Mouse (Mus musculus) stomach, embryonic 15.5 days (tissue): ENCODE data around the gene Dph5. TPM values are rescaled to one million over a fixed set of nuclear protein-coding genes. Genes with fewer than 3 reads are reported as not detected.

Experiments used
- ATAC-seq: fragments of 200-750 bp; cut with Nextera tagmentation; 2 replicates; pipeline ENCODE4 v1.8.0; 2017; ENCODE audit warnings: low read depth, moderate number of reproducible peaks, moderate TSS enrichment; ENCODE audit not compliant: insufficient read depth, low FRiP score
- H3K27ac ChIP-seq: fragments of 300-500 bp; sonication (generic); 2 replicates; pipeline ENCODE4 v1.5.1; 2015; ENCODE audit warnings: mild to moderate bottlenecking, inconsistent platforms
- H3K27me3 ChIP-seq: fragments of 300-500 bp; sonication (generic); replicated peaks from 2 replicates; pipeline ENCODE4 v1.6.1; 2015; ENCODE audit warnings: inconsistent platforms
- H3K36me3 ChIP-seq: fragments of 300-500 bp; sonication (generic); 2 replicates; pipeline ENCODE4 v1.6.1; 2015; ENCODE audit warnings: inconsistent platforms
- H3K4me1 ChIP-seq: fragments of 300-500 bp; sonication (generic); 2 replicates; pipeline ENCODE4 v1.6.1; 2015; ENCODE audit warnings: inconsistent platforms
- H3K4me2 ChIP-seq: fragments of 300-500 bp; sonication (generic); 2 replicates; pipeline ENCODE4 v1.6.1; 2015; ENCODE audit warnings: mild to moderate bottlenecking, inconsistent platforms
- H3K4me3 ChIP-seq: fragments of 300-500 bp; sonication (generic); replicated peaks from 2 replicates; pipeline ENCODE4 v1.5.1; 2015; ENCODE audit warnings: inconsistent platforms
- H3K9ac ChIP-seq: fragments of 300-500 bp; sonication (generic); 2 replicates; pipeline ENCODE4 v1.6.1; 2015; ENCODE audit warnings: inconsistent platforms
- H3K9me3 ChIP-seq: fragments of 300-500 bp; sonication (generic); 2 replicates; pipeline ENCODE4 v1.6.1; 2016; ENCODE audit warnings: inconsistent platforms
- WGBS: fragments of 180-500 bp; shearing (Covaris S2); methylation state at CpG from one replicate; pipeline ENCODE4 v1.1.7; 2015; 5-methylcytosine and 5-hydroxymethylcytosine counted together
- polyA plus RNA-seq: library from polyadenylated mRNA; unstranded; fragments of >200 nt; fragmentation: Nextera tagmentation; extraction: Ambion mirVana; gene quantifications from 2 replicates; pipeline ENCODE4 v1.2.1, GENCODE M21; 2015

Gene Dph5
- polyA plus RNA-seq, 1 experiment from 2014 or later = 30.4 TPM

- Histone ChIP-seq H3K9ac (no peak overlapping the region), H3K9me3 (no peaks in the 10 kb centered on the region), H3K27ac (no peak overlapping the region), H3K27me3 (no peaks in the 10 kb centered on the region), H3K4me2 (no peak overlapping the region), H3K4me3 (no peak overlapping the region), H3K36me3 (peaks cover 6% of the 10 kb centered on the region), H3K4me1 (no peaks in the 10 kb centered on the region)
- no peak for ATAC-seq
- WGBS = 93% methylated on average over 10 of the region's 10 CpGs
Measured at GRCm38 (mm10) chr3:115937807-115938206, 50.2 kb downstream of the Dph5 start.

DNA sequence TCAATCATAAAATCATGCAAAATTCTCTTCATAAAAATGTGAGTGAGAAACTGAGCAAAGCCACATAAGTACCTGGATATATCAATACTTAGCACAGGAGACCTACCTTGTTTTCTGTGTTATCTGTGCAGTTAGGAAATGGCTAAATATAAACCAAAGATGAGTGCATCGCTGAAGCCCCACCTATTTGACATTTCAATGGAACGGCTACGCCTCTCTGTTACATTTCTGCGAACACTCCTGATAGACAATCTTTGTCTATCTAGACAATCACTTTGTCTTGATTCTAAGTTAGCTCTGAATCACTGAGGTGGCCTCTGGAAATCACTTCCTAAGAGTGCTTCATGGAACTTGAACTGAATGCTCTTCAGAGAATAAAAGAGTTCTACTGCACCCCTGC, 52.9 kb downstream of the Dph5 start:
- Histone ChIP-seq H3K4me3 (no peak overlapping the region), H3K9ac (no peak overlapping the region), H3K9me3 (no peaks in the 10 kb centered on the region), H3K27me3 (no peaks in the 10 kb centered on the region), H3K36me3 (peaks cover 11% of the 10 kb centered on the region), H3K4me1 (no peaks in the 10 kb centered on the region), H3K4me2 (no peak overlapping the region), H3K27ac (no peak overlapping the region)
- 93% methylated on average over 4 of the region's 4 CpGs for WGBS
- ATAC-seq = no peak

DNA sequence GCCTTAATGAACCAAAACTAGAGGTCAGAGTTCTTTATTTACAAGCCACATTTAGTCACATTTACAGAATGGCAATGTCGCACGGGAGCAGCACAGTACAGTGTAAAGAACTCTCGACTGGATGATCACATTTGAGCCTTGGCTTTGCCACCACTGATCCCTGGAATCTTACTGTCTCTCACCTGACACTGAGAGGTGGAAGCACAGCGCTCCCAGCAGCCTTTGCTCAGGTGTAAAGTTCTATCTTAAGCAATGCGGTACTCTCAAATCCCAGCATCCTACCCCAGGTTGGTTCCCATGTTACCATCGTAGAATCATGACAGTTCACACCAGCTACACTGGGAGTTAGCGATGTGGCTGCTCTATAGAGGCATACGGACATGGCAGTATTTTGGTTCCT, 53.8 kb downstream of the Dph5 start:
- peaks cover 14% of the 10 kb centered on the region for H3K36me3 ChIP-seq
- 94% methylated on average over 8 of the region's 8 CpGs for WGBS
- H3K4me3 ChIP-seq = no peak overlapping the region
- H3K9ac ChIP-seq = no peak overlapping the region
- no peak overlapping the region for H3K4me2 ChIP-seq
- H3K9me3 ChIP-seq = no peaks in the 10 kb centered on the region
- no peak for ATAC-seq
- H3K27me3 ChIP-seq = no peaks in the 10 kb centered on the region
- H3K4me1 ChIP-seq = no peaks in the 10 kb centered on the region
- H3K27ac ChIP-seq = no peak overlapping the region

- no peak for ATAC-seq
- Histone ChIP-seq H3K4me2 (no peak overlapping the region), H3K4me1 (no peaks in the 10 kb centered on the region), H3K27me3 (no peaks in the 10 kb centered on the region), H3K36me3 (peaks cover 14% of the 10 kb centered on the region), H3K27ac (no peak overlapping the region), H3K4me3 (no peak overlapping the region), H3K9ac (no peak overlapping the region), H3K9me3 (no peaks in the 10 kb centered on the region)
- 91% methylated on average over 6 of the region's 6 CpGs for WGBS
Measured at GRCm38 (mm10) chr3:115944376-115944775, 56.7 kb downstream of the Dph5 start.

GRCm38 (mm10) chr3:115946272-115946671, 58.6 kb downstream of the Dph5 start:
- 94% methylated on average over 8 of the region's 8 CpGs for WGBS

GRCm38 (mm10) chr3:115949220-115949920, 61.7 kb downstream of the Dph5 start:
- Histone ChIP-seq H3K27me3 (no peaks in the 10 kb centered on the region), H3K9me3 (no peaks in the 10 kb centered on the region), H3K4me2 (no peak overlapping the region), H3K9ac (no peak overlapping the region), H3K4me3 (no peak overlapping the region), H3K36me3 (peaks cover 14% of the 10 kb centered on the region; the same call in 1 of the 2 replicates), H3K4me1 (no peaks in the 10 kb centered on the region), H3K27ac (no peak overlapping the region)
- no peak for ATAC-seq
- 73% methylated on average over 3 of the region's 3 CpGs for WGBS

More at GRCm38 (mm10) chr3:115946272-115946671, 58.6 kb downstream of the Dph5 start:
- H3K9me3 ChIP-seq = no peaks in the 10 kb centered on the region
- H3K4me1 ChIP-seq = no peaks in the 10 kb centered on the region
- no peak overlapping the region for H3K4me2 ChIP-seq
- H3K4me3 ChIP-seq = no peak overlapping the region
- peaks cover 20% of the 10 kb centered on the region for H3K36me3 ChIP-seq
- H3K27me3 ChIP-seq = no peaks in the 10 kb centered on the region
- ATAC-seq = no peak
- H3K9ac ChIP-seq = no peak overlapping the region
- no peak overlapping the region for H3K27ac ChIP-seq

DNA sequence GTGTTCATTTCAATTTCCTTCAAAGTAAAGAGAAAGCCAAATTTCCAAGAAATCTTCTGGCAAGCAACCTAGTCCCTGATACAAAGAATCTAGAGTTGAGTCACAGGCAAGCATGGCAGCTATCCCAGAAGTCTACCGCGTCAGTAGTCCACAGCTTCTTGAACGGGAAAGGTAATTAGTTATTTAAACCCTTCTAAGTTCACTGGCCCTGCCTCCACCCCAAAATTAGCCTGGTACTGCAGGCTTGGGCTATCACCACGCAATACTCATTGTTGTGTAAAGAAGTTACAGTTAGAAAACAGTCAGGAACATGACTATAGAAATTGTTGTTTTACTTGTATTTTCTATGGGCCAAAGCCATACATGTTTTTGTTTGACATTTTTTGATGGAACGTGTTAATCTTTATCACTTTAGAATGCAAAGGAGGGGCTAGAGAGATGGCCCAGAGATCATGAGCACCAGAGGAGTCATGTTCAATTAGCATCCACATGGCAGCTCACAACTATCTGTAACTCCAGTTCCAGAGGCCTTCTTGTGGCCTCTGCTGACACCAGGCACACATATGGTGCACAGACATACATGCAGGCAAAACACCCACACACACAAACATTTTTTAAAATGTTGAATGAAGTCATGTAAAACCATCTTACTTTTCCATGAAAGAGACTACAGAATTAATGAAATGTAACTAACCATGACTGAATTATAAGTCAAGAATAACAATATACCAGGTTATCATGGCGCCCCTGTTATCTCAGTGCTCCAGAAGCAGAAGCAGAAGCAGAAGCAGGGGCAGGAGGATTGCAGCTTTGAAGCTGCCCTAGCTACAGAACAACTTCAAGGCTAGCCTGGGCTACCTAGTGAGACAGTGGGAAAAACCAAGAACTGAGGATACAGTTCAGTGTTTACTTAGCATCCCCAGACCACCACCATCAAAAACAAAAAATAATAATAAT, 62.6 kb downstream of the Dph5 start:
- Histone ChIP-seq H3K9ac (no peak overlapping the region), H3K4me1 (no peaks in the 10 kb centered on the region), H3K4me2 (no peak overlapping the region), H3K27me3 (no peaks in the 10 kb centered on the region), H3K9me3 (no peaks in the 10 kb centered on the region), H3K4me3 (no peak overlapping the region), H3K27ac (no peak overlapping the region), H3K36me3 (peaks cover 15% of the 10 kb centered on the region; the same call in 1 of the 2 replicates)
- ATAC-seq = no peak
- WGBS = 86% methylated on average over 6 of the region's 6 CpGs

- Histone ChIP-seq H3K27me3 (no peaks in the 10 kb centered on the region), H3K9ac (no peak overlapping the region), H3K9me3 (no peaks in the 10 kb centered on the region), H3K4me3 (no peak overlapping the region), H3K36me3 (peaks cover 22% of the 10 kb centered on the region; the same call in 1 of the 2 replicates), H3K4me1 (no peaks in the 10 kb centered on the region), H3K27ac (no peak overlapping the region), H3K4me2 (no peak overlapping the region)
- 81% methylated on average over 3 of the region's 3 CpGs for WGBS
- no peak for ATAC-seq
Measured at GRCm38 (mm10) chr3:115951221-115951620, 63.6 kb downstream of the Dph5 start.

DNA sequence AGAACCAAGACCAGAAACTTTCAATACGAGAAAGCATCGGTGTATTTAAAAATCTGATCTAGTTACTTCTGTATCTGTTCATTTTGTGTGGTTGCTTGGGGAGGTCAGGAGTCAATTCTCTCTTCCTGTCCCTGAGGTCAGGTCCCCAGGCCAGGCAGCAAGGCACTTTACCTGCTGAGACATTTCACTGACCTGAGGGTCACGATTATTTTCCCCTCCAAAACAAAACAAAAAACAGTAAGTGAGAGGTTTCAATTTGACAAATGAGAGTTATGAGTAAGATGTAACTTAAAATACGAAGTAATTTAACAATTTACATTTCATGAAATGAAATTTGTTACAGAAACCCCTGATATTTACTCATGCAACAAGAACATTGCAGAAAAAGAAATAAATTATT, 64.7 kb downstream of the Dph5 start:
- H3K4me3 ChIP-seq = no peak overlapping the region
- H3K27ac ChIP-seq = no peak overlapping the region
- H3K4me2 ChIP-seq = no peak overlapping the region
- H3K9ac ChIP-seq = no peak overlapping the region
- peaks cover 23% of the 10 kb centered on the region for H3K36me3 ChIP-seq
- ATAC-seq = no peak
- 79% methylated on average over 4 of the region's 4 CpGs for WGBS
- H3K27me3 ChIP-seq = no peaks in the 10 kb centered on the region
- H3K4me1 ChIP-seq = no peaks in the 10 kb centered on the region
- no peaks in the 10 kb centered on the region for H3K9me3 ChIP-seq

GRCm38 (mm10) chr3:115953088-115953487, 65.5 kb downstream of the Dph5 start:
- Histone ChIP-seq H3K4me1 (no peaks in the 10 kb centered on the region), H3K27me3 (no peaks in the 10 kb centered on the region), H3K27ac (no peak overlapping the region), H3K4me2 (no peak overlapping the region), H3K4me3 (no peak overlapping the region), H3K36me3 (peaks cover 24% of the 10 kb centered on the region), H3K9me3 (no peaks in the 10 kb centered on the region), H3K9ac (no peak overlapping the region)
- 77% methylated on average over 3 of the region's 3 CpGs for WGBS
- no peak for ATAC-seq

DNA sequence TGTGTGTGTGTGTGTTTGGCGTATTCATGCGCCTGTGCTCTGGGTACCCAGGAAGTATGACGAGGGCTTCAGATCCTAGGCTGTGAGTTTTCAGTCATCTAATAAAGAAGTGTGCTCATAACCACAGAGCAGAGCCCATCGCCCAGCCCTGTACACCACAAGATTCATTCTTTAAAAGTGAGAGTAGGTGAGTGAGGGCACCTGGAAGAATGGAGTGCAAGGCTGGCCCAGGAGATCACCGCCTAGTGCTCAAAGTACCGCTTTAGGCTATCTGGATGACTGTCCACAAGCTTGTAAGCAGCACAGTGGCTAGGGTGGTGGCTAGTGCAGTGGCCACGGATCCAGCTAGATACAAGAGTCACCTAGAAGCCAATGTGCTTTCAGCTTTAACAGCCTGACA, 69.6 kb downstream of the Dph5 start:
- no peak for ATAC-seq
- H3K9ac ChIP-seq = no peak overlapping the region
- H3K4me1 ChIP-seq = no peaks in the 10 kb centered on the region
- no peak overlapping the region for H3K27ac ChIP-seq
- no peak overlapping the region for H3K4me3 ChIP-seq
- no peak overlapping the region for H3K4me2 ChIP-seq
- 91% methylated on average over 7 of the region's 7 CpGs for WGBS
- peaks cover 18% of the 10 kb centered on the region for H3K36me3 ChIP-seq
- H3K27me3 ChIP-seq = no peaks in the 10 kb centered on the region
- no peaks in the 10 kb centered on the region for H3K9me3 ChIP-seq
